In the genomic region with DNA sequence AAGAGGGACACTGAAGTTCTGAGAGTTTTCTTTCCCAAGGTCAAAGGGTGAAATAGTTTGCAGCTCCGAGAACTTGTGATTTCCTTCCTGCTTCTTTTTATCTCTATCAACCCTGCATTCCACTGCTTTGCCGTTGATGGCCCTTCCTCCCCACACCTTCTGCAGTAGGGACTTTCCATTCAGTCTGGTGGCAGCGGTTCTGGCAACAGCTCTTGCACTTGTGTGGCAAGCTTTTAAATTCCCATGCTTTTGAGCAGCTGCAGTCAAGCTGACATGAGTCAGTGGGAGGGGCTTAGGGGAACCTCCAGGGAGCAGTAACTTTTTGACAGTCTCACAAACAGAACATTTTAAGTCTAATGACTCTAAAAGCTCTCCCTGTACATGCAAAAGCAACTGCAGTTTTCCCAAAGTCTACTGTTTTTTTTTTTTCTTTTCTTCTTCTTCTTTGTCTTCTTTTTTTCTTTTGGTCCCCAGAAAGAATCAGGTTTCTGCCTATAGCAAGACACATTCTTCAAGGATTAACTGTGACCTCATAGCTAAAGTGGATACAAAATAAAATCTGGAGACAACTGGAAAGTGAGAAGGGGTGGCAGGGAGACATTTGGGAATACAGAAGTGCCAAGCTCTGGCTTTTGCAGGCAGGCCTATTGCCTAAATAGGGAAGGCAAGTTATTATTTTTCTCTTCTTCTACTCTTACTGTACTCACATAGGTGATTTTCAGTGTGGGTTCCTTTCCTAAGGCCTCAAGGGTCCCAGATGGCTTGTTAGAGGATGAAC, we compare ENCODE assay signal across 9 mouse cellular contexts.
A peak's percentile ranks its signal among the peaks of the same experiment; 100 is the strongest.
DNase-seq lines count a peak whose midpoint lies in the region; ATAC-seq and TF ChIP-seq lines count a peak whose summit lies in the region.
"Had no signal": no experiment of that assay in that cellular context is flagged by ENCODE, and none has a peak within 500 bp of the region (broad histone marks: within the 10 kb centered on the region; RNA-seq: fewer than 3 reads in every experiment).

No protein-coding gene starts in this region.

- no peak for TF ChIP-seq POLR2A in testis, adult 2 months (IDR thresholded peaks at IDR 0.05; ENCODE audit: control insufficient read depth, low read depth, low read length)

- peak overlapping the region; percentile 18; the same call in 1 of the 2 replicates for H3K4me3 ChIP-seq in brown adipose tissue, adult 24 weeks (ENCODE audit: insufficient read depth, low read depth, low read length)
- H3K4me3 ChIP-seq in heart, embryonic 12.5 days = no peak overlapping the region
- H3K4me3 ChIP-seq in testis, adult 2 months (ENCODE audit: control insufficient read depth, low read depth, low read length) = no peak overlapping the region
- H3K4me3 ChIP-seq: erythroblast, embryonic 14.5 days had no signal

- peaks cover 12% of the 10 kb centered on the region for H3K4me1 ChIP-seq in brown adipose tissue, adult 24 weeks (ENCODE audit: control insufficient read depth, insufficient read depth, insufficient read length, low read length)
- H3K4me1 ChIP-seq in heart, embryonic 12.5 days (replicated peaks) = peaks cover 27% of the 10 kb centered on the region
- H3K4me1 ChIP-seq in testis, adult 2 months (ENCODE audit: control insufficient read depth, insufficient read depth, low read length) = peaks cover 4% of the 10 kb centered on the region; the same call in 1 of the 2 replicates

- H3K27me3 ChIP-seq in heart, embryonic 12.5 days (replicated peaks) = no peaks in the 10 kb centered on the region
- no peaks in the 10 kb centered on the region for H3K27me3 ChIP-seq in testis, adult 2 months (ENCODE audit: control insufficient read depth, insufficient read depth, low read length)

- TF ChIP-seq CTCF in testis, adult 2 months (IDR thresholded peaks at IDR 0.05; ENCODE audit: control insufficient read depth, insufficient read depth, insufficient replicate concordance, low read depth, low read length) = no peak

- H3K4me2 ChIP-seq in heart, embryonic 12.5 days = no peak overlapping the region

- 2% methylated on average over 3 of the region's 3 CpGs for WGBS in heart, embryonic 12.5 days

- no peaks in the 10 kb centered on the region for H3K9me3 ChIP-seq in heart, embryonic 12.5 days (replicated peaks)

- peak; percentile 77 for ATAC-seq in heart, embryonic 12.5 days (ENCODE audit: insufficient number of reproducible peaks, low FRiP score)

- peak overlapping the region; percentile 33; the same call in 1 of the 2 replicates for H3K27ac ChIP-seq in brown adipose tissue, adult 24 weeks (replicated peaks; ENCODE audit: low read depth, low read length)
- peak overlapping the region; percentile 86 for H3K27ac ChIP-seq in heart, embryonic 12.5 days (ENCODE audit: poor library complexity, severe bottlenecking)
- H3K27ac ChIP-seq in testis, adult 2 months (ENCODE audit: control insufficient read depth, insufficient read depth, low read depth, low read length) = peak overlapping the region; percentile 32; the same call in 1 of the 2 replicates

- peak; percentile 73 for DNase-seq in Muller cell, postnatal 12 days (ENCODE audit: inconsistent ontology term)
- DNase-seq in kidney, postnatal 4 days = peak; percentile 67 to 75
- DNase-seq in layer of hippocampus, postnatal 25 days (ENCODE audit: extremely low spot score in 1 of 2, low spot score in 1 of 2) = no peak
- DNase-seq in left cerebral cortex, adult 18-20 months (ENCODE audit: low spot score in 2 of 2) = no peak
- DNase-seq in layer of hippocampus, adult 11-12 months (ENCODE audit: low spot score) = no peak

- H3K9ac ChIP-seq in heart, embryonic 12.5 days = no peak overlapping the region

- no peaks in the 10 kb centered on the region for H3K36me3 ChIP-seq in heart, embryonic 12.5 days
- no peaks in the 10 kb centered on the region for H3K36me3 ChIP-seq in testis, adult 2 months (ENCODE audit: control insufficient read depth, insufficient read depth, low read length)

Comparison
In these comparisons a context has a peak if more than half of its experiments do, and no peak if none do; other contexts are left out.
1. DNase-seq: peak in Muller cell, postnatal 12 days (single experiment) and kidney, postnatal 4 days (2 of 2); none in layer of hippocampus, postnatal 25 days (0 of 2), left cerebral cortex, adult 18-20 months (0 of 2) and layer of hippocampus, adult 11-12 months (single experiment).
2. H3K27ac ChIP-seq: peak in every context shown above with its lines; median percentile 86 in heart, embryonic 12.5 days; 33 in brown adipose tissue, adult 24 weeks; 32 in testis, adult 2 months.